Mouse (Mus musculus) 3T3-L1 (cell line): ENCODE measurements around the gene Apoa5.
"Not testable (repeated sequence)": the region's sequence is repeated elsewhere in the genome, so short reads cannot be mapped to it uniquely, and the experiment has no call there.

Experiments used
- DNase-seq: peaks from one replicate; pipeline ENCODE4 v3.0.0-alpha.2; 2015; ENCODE audit warnings: low read depth, low spot score

The Apoa5 gene

DNA sequence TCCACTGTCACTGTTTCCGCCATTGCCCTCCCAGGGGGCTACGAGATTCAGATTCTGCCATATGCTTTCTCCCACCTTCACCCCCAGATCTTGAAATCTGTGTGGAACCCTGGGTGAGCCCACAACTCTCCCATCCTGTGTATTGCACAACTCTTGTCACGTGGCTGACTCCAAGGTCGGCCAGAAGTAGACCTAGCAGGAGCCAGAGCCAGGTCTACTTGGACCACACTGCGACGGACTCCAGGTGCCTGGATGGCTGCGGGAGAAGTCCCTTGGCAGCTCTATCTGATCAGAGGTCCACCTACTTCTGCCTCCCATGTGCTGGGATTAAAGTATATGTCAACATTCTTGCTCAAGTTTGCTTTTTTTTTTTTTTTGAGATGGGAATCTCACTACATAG, 7.3 kb upstream of the Apoa5 start:
- DNase-seq: no peak

DNA sequence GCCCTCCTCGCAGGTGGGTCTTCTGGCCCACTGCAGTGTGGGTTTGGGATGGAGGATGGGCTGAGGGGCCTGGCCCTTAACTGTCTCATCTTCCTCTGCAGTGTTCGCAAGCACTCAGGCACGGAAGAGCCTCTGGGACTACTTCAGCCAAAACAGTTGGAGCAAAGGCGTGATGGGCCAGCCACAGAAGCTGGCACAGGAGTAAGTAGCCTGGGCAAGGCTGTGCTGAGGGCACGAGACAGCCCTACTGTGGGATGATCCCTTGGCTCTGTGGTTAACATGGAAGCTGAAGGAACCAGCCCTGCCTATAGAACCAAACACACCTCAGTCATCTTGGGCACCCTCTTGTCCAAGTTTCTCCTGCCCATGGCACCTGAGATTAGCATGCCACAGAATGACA, 692 bp downstream of the Apoa5 start:
- DNase-seq: no peak

DNA sequence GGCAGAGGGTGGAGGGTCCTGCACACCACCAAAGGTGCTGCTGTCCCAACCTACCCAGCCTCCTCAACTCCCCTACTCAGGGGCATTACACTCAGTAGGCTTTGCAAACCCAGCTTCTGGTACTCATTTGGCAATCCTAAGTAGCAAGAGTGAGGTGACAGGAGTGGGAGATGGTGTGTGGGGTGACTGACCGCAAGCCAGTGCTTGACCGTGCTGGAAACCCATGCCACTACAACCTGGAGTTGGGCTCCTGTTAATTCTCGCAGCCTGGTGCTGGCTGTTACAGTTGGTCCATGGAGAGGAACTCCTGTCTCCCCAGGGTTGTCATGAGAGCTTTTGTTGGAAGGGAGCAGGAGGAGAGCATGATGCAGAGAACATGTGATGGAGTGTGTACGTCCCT, 2.3 kb downstream of the Apoa5 start:
- no peak for DNase-seq

DNA sequence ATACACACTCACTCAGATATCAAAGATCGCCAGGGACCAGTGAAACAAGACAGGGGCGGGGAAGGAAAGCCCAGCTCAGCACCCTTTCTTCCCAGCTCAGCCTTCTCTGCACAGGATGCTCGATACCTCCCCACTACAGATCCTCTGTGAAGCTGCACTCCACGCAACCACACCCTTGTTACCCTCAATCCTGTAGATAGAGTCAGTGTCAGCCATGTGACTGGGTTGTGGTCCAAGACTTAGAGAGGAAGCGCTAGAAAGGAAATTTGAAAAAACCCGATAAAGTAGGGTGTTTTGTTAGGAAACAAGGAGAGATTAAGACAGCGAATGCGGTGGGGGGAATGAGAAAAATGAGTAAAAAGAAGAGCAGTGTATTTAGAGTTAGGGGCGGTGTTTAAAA, 3.6 kb downstream of the Apoa5 start:
- no peak for DNase-seq

DNA sequence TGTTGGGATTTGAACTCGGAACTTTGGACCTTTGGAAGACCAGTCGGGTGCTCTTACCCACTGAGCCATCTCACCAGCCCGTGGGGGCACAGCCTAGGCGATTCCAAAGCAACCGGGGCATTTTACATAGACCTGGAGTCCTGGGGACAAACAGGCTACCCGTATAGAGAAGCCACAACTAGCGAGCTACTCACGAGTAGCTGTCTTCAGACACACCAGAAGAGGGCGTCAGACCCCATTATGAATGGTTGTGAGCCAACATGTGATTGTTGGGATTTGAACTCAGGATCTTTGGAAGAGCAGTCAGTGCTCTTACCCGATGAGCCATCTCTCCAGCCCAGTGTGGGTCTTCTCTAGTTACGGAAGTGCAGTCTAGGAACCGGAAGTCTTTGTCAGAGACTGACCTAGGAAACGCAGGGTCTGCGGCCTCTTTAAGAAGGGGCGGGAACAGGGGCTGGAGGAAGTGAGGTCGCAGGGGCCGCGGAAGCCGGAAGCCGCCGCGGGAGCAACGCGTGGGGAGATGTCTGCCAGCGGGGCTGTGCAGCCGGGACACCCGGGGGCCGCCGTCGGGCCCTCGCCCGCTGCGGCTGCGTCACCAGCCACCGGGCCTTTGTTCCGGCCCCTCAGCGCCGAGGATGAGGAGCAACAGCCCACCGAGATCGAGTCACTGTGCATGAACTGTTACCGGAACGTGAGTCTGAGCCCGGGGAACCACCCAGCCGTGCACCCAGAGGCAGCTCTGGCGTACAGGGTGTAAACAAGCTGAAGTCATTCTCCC, 4.4 kb downstream of the Apoa5 start, which contains the start of gene Zpr1:
Gene Zpr1 (plus strand): TSS at position 388 of the 778 bp plus-strand sequence.
- DNase-seq: peak; percentile 94

DNA sequence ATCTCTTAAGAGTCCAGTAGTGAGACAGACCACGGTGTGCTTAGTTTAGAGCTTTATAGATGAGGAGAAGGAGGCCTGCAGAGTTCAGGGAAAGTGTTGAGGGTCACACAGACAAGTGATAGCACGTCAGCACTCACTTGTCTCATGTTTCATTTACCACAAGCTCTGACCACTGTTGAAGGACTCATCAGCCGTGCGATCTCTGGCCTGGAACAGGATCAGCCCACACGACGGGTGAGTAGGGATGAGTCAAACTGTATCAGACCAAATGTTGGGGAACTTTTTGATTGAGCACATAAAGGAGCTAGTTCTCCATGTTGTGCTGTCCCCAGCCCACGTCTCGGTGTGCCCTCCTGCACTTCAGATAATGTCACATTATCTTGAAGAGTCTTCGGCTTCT, 6.1 kb downstream of the Apoa5 start:
- peak; percentile 87 for DNase-seq

DNA sequence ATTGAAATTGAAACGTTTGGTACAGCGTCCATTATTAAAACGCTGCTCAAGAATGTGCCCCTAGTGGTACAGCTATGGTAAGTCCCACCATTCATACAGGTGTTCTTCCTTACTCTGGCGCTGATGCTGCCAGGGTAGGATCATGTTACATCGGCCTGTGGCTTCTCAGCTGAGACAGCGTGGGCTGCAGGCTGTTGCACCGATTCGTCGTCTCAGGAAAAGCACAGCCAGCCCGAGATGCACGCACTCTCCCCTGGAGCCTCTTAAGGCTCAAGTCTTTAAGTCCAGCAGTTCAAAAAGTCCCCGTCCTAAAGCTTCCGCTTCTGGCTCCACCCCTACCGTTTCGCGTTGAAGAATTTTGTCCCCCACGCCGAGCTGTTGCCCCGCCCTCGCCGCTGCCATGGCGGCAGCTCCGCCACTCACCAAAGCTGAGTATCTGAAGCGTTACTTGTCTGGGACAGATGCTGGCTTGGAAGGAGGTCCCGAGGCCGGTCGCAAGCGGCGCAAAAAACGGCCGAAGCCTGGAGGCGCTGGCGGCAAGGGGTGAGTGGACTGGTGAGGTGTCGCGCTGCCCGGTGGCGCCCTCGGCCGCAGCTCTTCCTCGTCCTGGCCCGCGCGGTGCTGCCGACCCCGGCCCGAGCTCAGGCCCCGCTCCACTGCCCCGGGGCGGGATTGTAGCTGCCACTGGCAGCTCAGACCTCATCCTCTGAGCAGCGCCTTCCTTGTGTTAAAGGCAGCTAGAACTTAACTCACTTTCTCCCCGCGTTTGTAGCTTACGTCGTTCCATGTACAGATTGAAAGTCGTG, 14.4 kb downstream of the Apoa5 start, which contains the start of gene Bud13:
Gene Bud13 (plus strand): TSS at position 378 of the 806 bp plus-strand sequence.
- DNase-seq: peak; percentile 92

DNA sequence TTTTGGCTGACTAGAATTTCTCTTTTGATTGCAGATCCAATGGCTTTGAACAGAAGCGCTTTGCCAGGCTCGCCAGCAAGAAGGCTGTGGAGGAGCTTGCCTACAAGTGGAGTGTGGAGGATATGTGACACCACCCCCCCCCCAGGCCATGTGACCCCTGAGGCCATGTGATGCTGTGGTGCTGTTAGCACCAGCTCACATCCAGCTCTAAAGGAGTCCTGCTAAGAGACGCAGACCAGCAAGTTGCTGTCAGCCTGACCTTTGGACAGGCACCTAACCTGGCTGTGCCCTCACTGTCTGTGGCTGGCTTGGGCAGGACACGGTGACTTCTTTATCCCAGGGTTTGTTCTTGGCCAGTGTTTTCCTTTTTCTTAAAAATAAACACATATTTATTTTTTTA, 29.9 kb downstream of the Apoa5 start:
- no peak for DNase-seq

DNA sequence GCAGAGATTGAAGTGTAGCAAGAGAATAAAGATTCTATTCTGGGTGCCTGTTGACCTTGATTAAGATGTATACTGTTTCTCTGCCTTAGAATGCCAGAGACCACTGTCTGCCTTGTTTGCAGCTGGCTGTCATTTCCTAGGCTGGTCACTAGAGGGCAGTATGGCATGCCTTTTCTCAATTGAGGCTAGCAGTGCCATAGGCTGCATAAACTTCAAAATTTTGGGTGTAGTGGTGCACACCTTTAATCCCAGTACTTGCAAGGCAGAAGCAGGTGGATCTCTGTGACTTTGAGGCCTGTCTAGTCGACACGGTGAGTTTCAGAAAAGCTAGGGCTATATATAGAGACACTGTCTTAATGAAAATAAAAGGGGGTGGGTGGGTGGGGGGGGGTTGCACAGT, 33.7 kb downstream of the Apoa5 start:
- peak; percentile 76 for DNase-seq

DNA sequence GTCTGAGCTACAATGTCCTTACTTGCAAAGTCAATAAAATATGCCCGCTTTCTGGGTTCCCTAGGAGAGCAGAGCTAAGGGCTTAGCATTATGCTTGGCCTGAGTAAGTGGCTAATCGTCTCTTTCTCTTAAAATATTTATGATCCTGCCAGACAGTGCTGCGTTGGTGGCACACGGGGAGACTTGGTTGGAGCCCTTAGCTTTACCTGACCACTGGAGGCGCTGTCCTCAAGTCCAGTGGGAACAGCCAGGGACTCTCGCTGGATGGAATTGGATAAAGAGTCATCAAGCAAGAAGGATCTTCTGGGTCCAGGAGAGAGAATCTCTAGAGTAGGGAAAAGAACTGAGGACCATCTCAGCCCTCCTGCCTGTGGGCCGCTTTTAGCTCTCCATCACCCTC, 40.7 kb downstream of the Apoa5 start:
- DNase-seq: no peak

DNA sequence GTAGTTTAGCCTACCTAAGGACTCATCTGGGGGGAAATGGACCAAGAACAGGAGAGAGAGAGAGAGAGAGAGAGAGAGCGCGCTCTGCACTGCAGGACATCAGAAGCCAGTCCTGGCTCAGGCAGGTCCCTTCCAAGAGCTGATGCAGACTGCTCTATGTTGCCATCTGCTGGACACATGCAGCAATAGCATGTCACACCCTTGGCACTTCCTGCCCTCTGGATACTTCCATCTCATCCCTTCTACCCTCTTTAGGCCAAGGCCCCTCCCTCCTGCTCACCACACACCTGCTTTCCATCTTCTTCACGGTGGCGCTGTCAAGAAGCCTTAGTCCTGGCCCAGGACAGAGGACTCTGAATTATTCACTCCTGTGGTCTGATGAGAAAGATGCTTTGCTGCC, 46.1 kb downstream of the Apoa5 start:
- DNase-seq: peak; percentile 81

DNA sequence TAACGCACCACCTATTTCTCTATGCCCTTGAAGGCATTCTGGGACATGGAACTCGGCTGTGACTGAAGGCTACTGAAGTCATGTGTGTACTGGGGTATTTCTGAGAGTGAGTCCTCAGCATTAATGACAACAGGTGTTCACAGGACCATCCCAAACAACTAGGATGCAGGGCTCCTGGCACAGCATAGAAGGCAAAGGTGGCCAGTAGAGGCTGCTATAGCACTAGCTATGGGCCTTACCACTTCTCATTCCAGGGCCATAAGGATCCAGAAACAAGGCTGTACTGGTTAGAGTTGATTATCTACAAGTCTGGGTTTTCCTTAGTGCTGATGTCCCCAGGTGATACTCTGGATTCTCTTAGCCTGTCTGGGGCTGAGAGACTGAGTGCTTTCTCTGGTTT, 46.5 kb downstream of the Apoa5 start:
- DNase-seq: no peak

DNA sequence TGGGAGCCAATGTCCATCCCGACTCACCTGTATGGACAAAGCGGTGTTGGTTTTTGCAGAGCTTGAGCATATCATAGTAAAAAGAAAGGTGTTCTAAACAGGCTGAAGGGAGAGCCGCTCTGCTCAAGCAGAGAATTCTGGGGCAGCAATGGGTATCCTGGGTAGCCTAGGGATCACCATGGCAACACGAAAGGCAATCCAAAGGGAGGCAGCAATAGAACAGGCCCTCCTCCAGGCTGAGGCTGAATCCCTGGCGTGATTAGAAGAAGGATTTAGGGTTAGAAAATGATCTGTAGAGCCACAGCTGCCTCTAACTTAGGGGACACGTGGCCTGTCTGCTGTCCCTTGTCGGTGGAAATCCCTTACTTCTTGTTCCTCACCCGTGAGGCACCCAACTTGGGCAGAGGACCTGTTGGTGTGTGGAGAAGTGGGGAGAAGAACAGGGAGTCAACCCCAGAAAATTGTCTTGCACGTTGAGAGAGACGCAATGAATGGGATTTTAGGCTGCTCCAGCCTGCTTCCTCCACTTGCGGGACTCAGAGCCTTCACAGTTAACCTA, 47.5 kb downstream of the Apoa5 start:
- DNase-seq: no peak

DNA sequence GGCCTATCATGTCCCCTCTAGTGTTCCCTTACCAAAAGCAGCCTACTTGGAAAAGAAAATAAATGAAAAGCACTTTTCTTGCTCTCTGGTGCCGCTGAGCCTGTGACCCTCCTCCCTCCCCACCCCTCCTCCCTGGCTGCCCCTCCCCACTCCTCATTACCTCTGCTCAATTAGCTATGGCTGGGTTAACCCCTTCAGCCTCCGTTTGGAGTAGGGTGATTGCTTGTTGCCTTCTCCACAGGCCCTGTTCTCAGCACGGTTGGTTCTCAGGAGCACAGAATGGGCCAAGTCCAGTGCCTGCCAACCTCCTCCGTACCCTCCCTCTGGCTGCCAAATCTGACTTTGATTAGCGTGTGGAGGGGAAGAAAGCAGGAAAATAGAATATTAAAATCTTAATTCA, 48.0 kb downstream of the Apoa5 start:
- no peak for DNase-seq

DNA sequence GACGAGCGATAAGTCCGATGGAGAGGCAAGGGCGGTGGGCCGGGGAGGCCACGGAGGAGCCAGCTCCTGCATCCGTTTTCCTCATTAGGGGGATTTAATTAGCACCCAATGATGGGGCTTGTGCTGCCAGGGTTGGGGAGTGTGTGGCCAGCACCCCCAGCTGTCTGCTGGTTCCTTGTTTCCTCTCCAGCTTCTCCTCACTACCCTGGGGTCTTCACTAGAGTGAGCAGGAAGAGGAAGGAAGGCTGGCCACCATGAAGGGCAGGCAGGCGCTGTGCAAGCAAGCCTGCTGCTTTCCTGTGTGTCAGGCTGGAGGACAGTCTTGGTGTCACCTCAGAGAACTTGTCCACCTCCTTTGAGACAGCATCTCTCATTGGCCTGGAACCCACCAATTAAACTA, 48.5 kb downstream of the Apoa5 start:
- DNase-seq: no peak

DNA sequence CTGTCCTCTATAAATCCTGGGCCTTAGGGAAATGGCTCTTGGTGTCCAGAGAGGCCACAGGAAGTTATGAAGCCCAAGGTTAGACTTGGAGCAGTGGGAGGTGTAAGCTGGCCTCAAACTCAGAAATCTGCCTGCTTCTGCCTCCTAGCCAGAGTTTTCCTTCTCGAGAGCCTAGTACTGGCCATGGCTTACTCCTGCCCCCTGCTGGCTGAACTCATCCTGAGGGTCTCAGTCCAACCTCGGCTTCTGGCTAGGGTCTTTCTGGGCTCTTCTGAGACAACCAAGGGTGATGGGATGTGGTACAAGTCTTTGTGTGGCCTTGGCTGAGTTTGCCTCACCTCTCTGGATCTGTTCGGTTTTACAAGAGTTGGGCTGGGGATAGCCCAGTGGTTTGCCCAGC, 49.5 kb downstream of the Apoa5 start:
- DNase-seq: no peak

DNA sequence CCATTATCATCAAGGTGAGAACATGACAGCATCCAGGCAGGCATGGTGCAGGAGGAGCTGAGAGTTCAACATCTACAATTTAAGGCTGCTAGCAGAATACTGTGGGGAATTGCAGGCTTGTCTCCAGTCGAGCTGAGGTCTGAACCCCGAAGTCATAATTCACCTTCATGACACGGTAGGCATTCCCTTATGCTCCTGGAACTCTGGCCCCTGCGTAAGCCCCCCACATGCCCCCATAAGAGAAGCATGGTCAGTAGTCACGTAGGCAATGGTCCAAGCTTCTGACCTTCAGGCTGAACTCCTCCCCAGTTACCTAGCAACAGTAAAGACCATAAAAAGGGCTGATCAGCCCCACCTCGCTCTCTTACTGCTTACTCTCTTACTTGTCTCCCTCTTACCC, 51.5 kb downstream of the Apoa5 start, which contains the start of gene 4931429L15Rik:
Gene 4931429L15Rik (minus strand): TSS at position 101 of the 400 bp plus-strand sequence.
- DNase-seq: not testable (repeated sequence)

DNA sequence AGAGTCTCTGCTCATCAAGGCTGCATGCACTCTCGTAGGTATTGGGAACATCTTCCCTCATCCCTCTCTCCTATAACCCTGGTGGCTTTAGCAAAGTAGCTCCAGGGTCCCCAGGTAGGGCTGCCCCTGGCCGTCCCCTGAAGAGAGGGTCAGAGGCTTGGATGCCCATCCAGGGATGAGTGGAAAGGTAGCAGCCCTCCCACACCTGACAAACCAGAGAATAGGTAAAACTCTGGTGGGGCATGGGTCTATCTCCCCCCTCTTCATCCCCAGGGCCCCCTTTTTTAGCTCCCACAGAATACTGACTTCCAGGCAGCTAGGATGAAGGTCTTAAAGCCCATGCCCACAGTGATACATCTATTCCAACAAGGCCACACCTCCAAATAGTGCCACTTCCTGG, 52.0 kb downstream of the Apoa5 start:
- DNase-seq: no peak
